Mouse (Mus musculus): ENCODE data around the gene Vnn3. TPM values are rescaled to one million over a fixed set of nuclear protein-coding genes. Genes with fewer than 3 reads are reported as not detected.

Vnn3 gene
- total RNA-seq (2021), result under 1 TPM in 1 of 2 experiments, not detected in 1; 0.25 TPM

- intact Hi-C loops (cut with DNase I), result no loop called here
- no peak for DNase-seq (ENCODE audit: low spot score in 2 of 2)
These were observed at the start of gene Vnn3 for GRCm38 (mm10) chr10:23851228-23851912. Gene Vnn3 (plus strand): TSS chr10:23851462.

DNA sequence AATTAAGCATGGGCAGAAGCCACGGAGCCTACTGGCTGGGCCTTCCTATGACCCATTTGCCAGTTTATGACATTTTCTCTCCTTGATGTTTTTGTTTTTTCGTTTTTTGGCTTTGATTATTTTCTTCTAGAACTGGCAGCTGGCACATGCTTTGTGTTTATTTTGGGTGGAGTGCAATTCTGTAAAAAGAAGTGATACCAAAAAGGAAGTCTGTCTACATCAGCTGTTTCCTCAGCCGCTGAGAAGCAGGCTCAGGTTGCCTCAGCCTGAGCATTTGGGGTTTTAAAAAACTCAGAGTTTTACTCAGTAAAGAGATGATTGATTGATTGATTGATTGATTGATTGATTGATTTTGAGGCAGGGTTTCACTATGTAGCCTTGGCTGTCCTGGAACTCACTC, 48.4 kb upstream of the Vnn3 start:
- intact Hi-C loops (cut with DNase I), result no loop called here
- no peak for DNase-seq (ENCODE audit: low spot score in 2 of 2)

- intact Hi-C loops (cut with DNase I), result no loop called here
- no peak for DNase-seq (ENCODE audit: low spot score in 2 of 2)
These were observed 46.6 kb upstream of the Vnn3 start for GRCm38 (mm10) chr10:23804665-23805064.

- intact Hi-C loops (cut with DNase I), result no loop called here
- no peak for DNase-seq (ENCODE audit: low spot score in 2 of 2)
These were observed 45.1 kb upstream of the Vnn3 start for GRCm38 (mm10) chr10:23806201-23806600.

- intact Hi-C loops (cut with DNase I), result loop anchor here (2.0 kb wide), 2 partner anchors 269 to 319 kb away; no protein-coding TSS in a partner anchor
- peak; percentile 74 to 76 for DNase-seq (ENCODE audit: low spot score in 2 of 2)
These were observed 39.4 kb upstream of the Vnn3 start for GRCm38 (mm10) chr10:23811635-23812437.

DNA sequence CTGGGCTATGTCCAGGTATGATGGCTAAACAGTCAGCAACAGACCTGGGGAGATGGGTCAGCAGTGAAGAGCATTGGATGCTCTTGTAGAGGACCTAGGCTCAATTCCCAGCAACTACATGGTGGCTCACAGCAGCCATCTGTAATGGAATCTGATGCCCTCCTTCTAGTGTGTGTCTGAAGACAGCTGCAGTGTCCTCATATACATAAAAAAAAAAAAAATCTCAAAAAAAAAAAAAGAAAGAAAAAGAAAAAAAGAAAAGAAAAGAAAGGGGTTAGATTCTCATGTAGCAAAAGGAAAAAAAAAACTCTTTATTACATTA, 38.9 kb upstream of the Vnn3 start:
- no peak for DNase-seq (ENCODE audit: low spot score in 2 of 2)
- intact Hi-C loops (cut with DNase I), result loop anchor here (2.0 kb wide), 2 partner anchors 268 to 318 kb away; no protein-coding TSS in a partner anchor

GRCm38 (mm10) chr10:23812852-23813766, 38.2 kb upstream of the Vnn3 start:
- intact Hi-C loops (cut with DNase I), result loop anchor here (2.0 kb wide), 2 partner anchors 268 to 318 kb away; no protein-coding TSS in a partner anchor
- DNase-seq (ENCODE audit: low spot score in 2 of 2), result no peak

- intact Hi-C loops (cut with DNase I), result loop anchor here (5.0 kb wide), 1 partner anchor 162 kb away; no protein-coding TSS in a partner anchor
- DNase-seq (ENCODE audit: low spot score in 2 of 2), result peak; percentile 78 to 79
These were observed 36.1 kb upstream of the Vnn3 start for GRCm38 (mm10) chr10:23815168-23815567.

DNA sequence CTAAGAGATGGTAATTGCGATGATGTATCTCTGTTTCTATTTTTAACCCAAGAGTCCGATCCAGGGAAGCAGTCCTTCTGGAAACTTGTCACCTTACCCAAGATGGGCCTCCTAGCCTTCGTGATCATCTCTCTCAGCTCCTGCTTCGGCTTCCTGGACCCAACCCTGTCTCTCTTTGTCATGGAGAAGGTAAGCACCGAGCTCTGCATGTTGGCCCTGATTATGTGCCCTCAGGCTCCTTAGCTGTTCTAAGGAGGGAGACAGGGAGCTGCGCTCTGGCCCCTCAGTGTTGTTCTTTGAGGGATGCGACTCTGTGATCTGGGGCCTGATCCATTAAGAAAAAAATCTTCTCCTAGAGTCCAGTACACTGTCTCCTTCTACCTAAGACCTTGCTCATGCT, 35.0 kb upstream of the Vnn3 start:
- no peak for DNase-seq (ENCODE audit: low spot score in 2 of 2)
- intact Hi-C loops (cut with DNase I), result loop anchor here (5.0 kb wide), 1 partner anchor 161 kb away; no protein-coding TSS in a partner anchor

- intact Hi-C loops (cut with DNase I), result no loop called here
- DNase-seq (ENCODE audit: low spot score in 2 of 2), result no peak
These were observed 24.7 kb upstream of the Vnn3 start for GRCm38 (mm10) chr10:23826516-23826915.

GRCm38 (mm10) chr10:23836003-23836964, 15.0 kb upstream of the Vnn3 start:
- DNase-seq (ENCODE audit: low spot score in 2 of 2), result no peak
- intact Hi-C loops (cut with DNase I), result no loop called here

- no peak for DNase-seq (ENCODE audit: low spot score in 2 of 2)
- intact Hi-C loops (cut with DNase I), result no loop called here
These were observed 14.1 kb upstream of the Vnn3 start for GRCm38 (mm10) chr10:23837115-23837514.

GRCm38 (mm10) chr10:23838910-23839309, 12.4 kb upstream of the Vnn3 start:
- intact Hi-C loops (cut with DNase I), result no loop called here
- no peak for DNase-seq (ENCODE audit: low spot score in 2 of 2)

GRCm38 (mm10) chr10:23839368-23839767, 11.9 kb upstream of the Vnn3 start:
- intact Hi-C loops (cut with DNase I), result no loop called here
- DNase-seq (ENCODE audit: low spot score in 2 of 2), result no peak

- intact Hi-C loops (cut with DNase I), result no loop called here
- no peak for DNase-seq (ENCODE audit: low spot score in 2 of 2)
These were observed 10.8 kb upstream of the Vnn3 start for GRCm38 (mm10) chr10:23840496-23840895.

- intact Hi-C loops (cut with DNase I), result no loop called here
- no peak for DNase-seq (ENCODE audit: low spot score in 2 of 2)
These were observed 834 bp downstream of the Vnn3 start for GRCm38 (mm10) chr10:23852096-23852495.

DNA sequence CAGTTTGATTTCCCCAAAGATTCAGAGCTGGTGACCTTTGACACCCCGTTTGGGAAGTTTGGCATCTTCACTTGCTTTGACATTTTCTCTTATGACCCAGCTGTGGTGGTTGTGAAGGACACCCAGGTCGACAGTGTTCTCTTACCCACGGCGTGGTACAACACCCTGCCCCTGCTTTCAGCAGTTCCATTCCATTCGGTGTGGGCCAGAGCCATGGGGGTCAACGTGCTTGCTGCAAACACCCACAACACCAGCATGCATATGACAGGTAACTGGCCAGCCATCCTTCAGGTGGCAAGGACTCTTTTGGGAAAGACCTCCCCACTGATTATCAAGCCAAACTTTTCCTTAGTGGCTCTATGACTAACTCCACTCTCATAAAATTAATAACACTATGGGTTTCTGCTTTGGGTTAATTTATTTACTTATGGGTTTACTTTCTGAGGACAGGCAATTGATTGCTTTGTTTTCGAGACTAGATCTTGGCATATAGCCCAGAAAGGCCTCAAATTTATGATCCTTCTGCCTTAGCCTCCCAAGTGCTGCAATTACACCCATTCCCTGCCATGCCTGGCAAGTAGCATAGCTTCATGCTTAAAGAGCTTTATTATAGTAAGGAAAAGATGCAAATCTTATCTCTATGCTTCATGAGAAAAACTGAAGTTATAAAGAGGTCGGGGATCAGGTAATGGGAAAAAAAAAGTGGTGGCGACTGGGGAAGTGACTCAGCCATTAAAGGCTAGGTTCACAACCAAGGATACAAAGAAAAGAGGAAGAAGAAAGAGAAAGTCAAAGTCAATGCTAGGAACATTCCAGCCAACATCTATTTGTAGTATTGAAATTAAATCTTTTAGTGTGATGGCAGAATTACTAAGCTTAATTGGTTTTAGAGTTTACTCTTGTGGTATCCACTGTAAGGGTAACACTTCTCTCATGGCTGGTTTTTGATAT, 13.4 kb downstream of the Vnn3 start:
- intact Hi-C loops (cut with DNase I), result no loop called here
- DNase-seq (ENCODE audit: low spot score in 2 of 2), result no peak

- intact Hi-C loops (cut with DNase I), result no loop called here
- DNase-seq (ENCODE audit: low spot score in 2 of 2), result no peak
These were observed 29.4 kb downstream of the Vnn3 start for GRCm38 (mm10) chr10:23880695-23881094.
